Mouse (Mus musculus) forebrain, embryonic 14.5 days (tissue): Measurements from ENCODE around the gene Tas2r104. TPM values are rescaled to one million over a fixed set of nuclear protein-coding genes. Genes with fewer than 3 reads are reported as not detected.

Experiments
- ATAC-seq: fragments of 200-750 bp; cut with Nextera tagmentation; 2 replicates; pipeline ENCODE4 v1.8.0; 2017; ENCODE audit warnings: mild to moderate bottlenecking, moderate library complexity
- DNase-seq: peaks from one replicate; pipeline ENCODE4 v3.0.0-alpha.2; 2015; ENCODE audit warnings: low spot score
- H3K27ac ChIP-seq: fragments of 300-500 bp; sonication (generic); 2 replicates; pipeline ENCODE4 v1.5.1; 2014; ENCODE audit warnings: low read depth, mild to moderate bottlenecking, control low read depth, low read length, moderate library complexity
- H3K27me3 ChIP-seq: fragments of 300-500 bp; sonication (generic); replicated peaks from 2 replicates; pipeline ENCODE4 v1.6.1; 2014; ENCODE audit warnings: low read length, control low read depth, mixed read lengths; ENCODE audit not compliant: control insufficient read depth, insufficient read depth
- H3K36me3 ChIP-seq: fragments of 300-500 bp; sonication (generic); 2 replicates; pipeline ENCODE4 v1.6.1; 2014; ENCODE audit warnings: low read length, control low read depth; ENCODE audit not compliant: control insufficient read depth, insufficient read depth
- H3K4me1 ChIP-seq: fragments of 300-500 bp; sonication (generic); 2 replicates; pipeline ENCODE4 v1.6.1; 2014; ENCODE audit warnings: antibody characterized with exemption, low read length, control low read depth; ENCODE audit not compliant: control insufficient read depth, insufficient read depth
- H3K4me2 ChIP-seq: fragments of 300-500 bp; sonication (generic); 2 replicates; pipeline ENCODE4 v1.6.1; 2014; ENCODE audit warnings: mild to moderate bottlenecking, control low read depth, low read length
- H3K4me3 ChIP-seq: fragments of 300-500 bp; sonication (generic); 2 replicates; pipeline ENCODE4 v1.5.1; 2014; ENCODE audit warnings: low read depth, low read length, control low read depth
- H3K9ac ChIP-seq: fragments of 300-500 bp; sonication (generic); 2 replicates; pipeline ENCODE4 v1.6.1; 2014; ENCODE audit warnings: mild to moderate bottlenecking, low read length, control low read depth, moderate library complexity
- H3K9me3 ChIP-seq: fragments of 300-500 bp; sonication (generic); replicated peaks from 2 replicates; pipeline ENCODE4 v1.6.1; 2016; ENCODE audit warnings: low read length, control low read depth, mixed read lengths; ENCODE audit not compliant: control insufficient read depth
- whole genome bisulfite sequencing: fragments of 180-500 bp; shearing (Covaris S2); extraction: QIAGEN DNeasy Blood & Tissue Kit; methylation state at CpG from one replicate; pipeline ENCODE4 v1.1.7; 2014; 5-methylcytosine and 5-hydroxymethylcytosine counted together
- polyA plus RNA-seq: library from polyadenylated mRNA; unstranded; fragments of >200 nt; fragmentation: Nextera tagmentation; extraction: Ambion mirVana; gene quantifications from 2 replicates; pipeline ENCODE4 v1.2.1, GENCODE M21; 2014

The Tas2r104 gene
- not detected in 2 replicates for polyA plus RNA-seq

DNA sequence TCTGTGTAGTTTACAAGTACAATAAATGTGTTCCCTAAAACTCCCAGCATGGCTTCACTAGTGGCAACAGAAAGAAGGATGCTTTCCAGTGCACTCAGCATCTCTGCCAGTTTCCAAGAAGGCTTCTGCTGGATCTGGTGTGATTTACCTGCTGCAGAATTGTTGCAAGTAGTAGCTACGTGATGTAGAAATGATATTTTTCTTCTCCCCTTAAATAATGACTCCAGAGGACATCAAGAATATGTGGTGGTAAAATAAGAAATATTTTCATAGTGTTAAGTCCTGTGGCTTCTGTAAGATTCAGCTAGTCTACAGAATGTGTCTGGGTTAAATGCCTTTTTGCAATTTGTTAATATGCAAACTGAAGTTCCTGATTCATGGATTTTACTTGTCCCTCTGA is at the start of gene Tas2r104:
Gene Tas2r104 (minus strand): TSS at position 101 of the 400 bp plus-strand sequence.
- no peak within 1 kb of the TSS for H3K9ac ChIP-seq
- no peak within 1 kb of the TSS for H3K4me3 ChIP-seq
- H3K4me1 ChIP-seq, result no peaks in the 10 kb centered on the region
- ATAC-seq (no peak), DNase-seq (no peak)
- 0 out of 2 replicates have a peak, but pooled peaks cover 2% of the 10 kb centered on the region for H3K9me3 ChIP-seq
- no peak within 1 kb of the TSS for H3K27ac ChIP-seq
- H3K27me3 ChIP-seq, result no peaks in the 10 kb centered on the region
- 80% methylated on average over 1 of the region's 1 CpGs for WGBS
- H3K4me2 ChIP-seq, result no peak within 1 kb of the TSS
- H3K36me3 ChIP-seq, result no peaks in the 10 kb centered on the region

DNA sequence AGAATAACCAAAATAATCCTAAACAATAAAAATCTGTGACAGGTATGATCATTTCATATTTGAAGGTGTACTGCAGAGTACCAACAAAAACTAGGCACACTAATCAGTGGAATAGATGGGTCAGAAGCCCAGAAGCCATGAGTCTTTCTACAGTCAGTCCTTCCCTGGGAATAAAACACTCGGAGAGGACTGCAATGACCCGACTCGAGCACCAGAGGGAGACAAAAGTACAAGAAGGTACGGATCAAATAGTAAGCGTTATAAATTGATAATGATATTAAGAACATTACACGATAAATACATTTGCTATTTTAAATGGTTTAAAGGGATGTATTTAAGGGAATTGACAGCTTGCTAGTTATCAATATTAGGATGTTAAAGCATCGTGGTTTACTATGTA is 27.3 kb upstream of the Tas2r104 start:
- no peak for ATAC-seq
- 0 out of 2 replicates have a peak, but pooled peaks cover 12% of the 10 kb centered on the region for H3K9me3 ChIP-seq
- H3K9ac ChIP-seq, result no peak overlapping the region
- H3K4me2 ChIP-seq, result no peak overlapping the region
- no peaks in the 10 kb centered on the region for H3K4me1 ChIP-seq
- no peak overlapping the region for H3K4me3 ChIP-seq
- H3K36me3 ChIP-seq, result no peaks in the 10 kb centered on the region
- WGBS, result 48% methylated on average over 7 of the region's 7 CpGs
- no peaks in the 10 kb centered on the region for H3K27me3 ChIP-seq
- no peak for DNase-seq
- H3K27ac ChIP-seq, result no peak overlapping the region

DNA sequence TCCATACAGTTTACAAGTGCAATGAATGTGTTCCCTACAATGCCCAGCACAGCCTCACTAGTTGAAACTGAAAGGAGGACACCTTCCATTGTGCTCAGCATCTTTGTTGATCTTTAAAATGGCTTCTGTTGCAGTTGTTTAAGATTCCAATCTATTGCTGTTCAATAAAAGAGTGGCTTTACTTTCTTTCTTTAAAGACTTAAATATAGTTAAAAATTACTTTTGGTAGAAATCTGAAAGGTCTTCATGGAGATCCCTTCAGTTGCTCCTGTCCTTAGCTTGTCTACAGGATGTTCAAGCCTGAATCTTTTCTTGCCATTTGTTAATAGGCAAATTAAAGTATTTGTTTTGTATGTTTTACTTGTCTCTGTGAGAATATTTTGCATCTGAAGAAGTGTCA is 4.4 kb upstream of the Tas2r104 start, which contains the start of gene Tas2r114:
Gene Tas2r114 (minus strand): TSS at position 101 of the 400 bp plus-strand sequence.
- 0 out of 2 replicates have a peak, but pooled peaks cover 2% of the 10 kb centered on the region for H3K9me3 ChIP-seq
- no peaks in the 10 kb centered on the region for H3K4me1 ChIP-seq
- ATAC-seq, result no peak
- H3K36me3 ChIP-seq, result no peaks in the 10 kb centered on the region
- H3K27ac ChIP-seq, result no peak within 1 kb of the TSS
- DNase-seq, result no peak
- H3K4me2 ChIP-seq, result no peak within 1 kb of the TSS
- no peaks in the 10 kb centered on the region for H3K27me3 ChIP-seq
- H3K4me3 ChIP-seq, result no peak within 1 kb of the TSS
- no peak within 1 kb of the TSS for H3K9ac ChIP-seq

DNA sequence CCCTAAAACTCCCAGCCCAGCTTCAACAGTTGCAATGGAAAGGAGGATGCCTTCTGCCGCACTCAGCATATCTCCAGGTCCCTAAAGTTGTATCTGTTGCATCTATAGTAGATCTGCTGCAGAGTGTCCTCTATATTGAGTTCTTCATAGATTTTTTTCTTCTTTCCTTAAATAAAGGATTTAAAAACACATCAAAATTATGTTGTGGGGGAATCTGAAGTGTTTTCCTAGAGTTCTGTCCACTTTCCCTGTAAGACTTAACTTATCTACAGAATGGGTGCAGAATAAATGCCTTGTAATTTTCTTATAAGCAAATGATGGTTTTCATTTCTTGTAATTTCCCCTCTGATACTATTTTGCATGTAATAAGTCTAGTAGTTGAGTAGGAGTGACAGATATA is 1.9 kb upstream of the Tas2r104 start, which contains the start of gene Tas2r105:
Gene Tas2r105 (minus strand): TSS at position 101 of the 400 bp plus-strand sequence.
- no peak within 1 kb of the TSS for H3K4me2 ChIP-seq
- WGBS, result 78% methylated on average over 1 of the region's 1 CpGs
- no peak for ATAC-seq

DNA sequence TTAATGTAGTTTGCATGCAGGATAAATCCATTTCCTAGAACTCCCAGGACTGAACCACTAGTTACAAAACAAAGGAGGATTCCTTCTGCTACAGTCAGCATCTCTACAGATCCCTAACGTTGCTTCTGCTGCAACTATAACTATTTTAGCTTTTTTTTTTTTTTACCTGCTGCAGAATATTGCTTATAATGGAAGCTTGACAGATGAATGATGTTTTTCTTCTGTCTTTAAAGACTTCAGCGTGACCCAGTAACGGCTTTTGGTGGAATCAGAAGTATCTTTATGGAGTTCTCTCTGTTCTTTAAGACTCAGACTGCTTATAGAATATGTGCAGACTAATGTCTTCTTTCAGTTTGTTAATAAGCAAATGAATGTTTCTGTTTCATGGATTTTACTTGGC is 6.8 kb downstream of the Tas2r104 start, which contains the start of gene Tas2r106:
Gene Tas2r106 (minus strand): TSS at position 101 of the 400 bp plus-strand sequence.
- Histone ChIP-seq H3K9ac (no peak within 1 kb of the TSS), H3K27me3 (no peaks in the 10 kb centered on the region), H3K36me3 (no peaks in the 10 kb centered on the region), H3K4me3 (no peak within 1 kb of the TSS), H3K4me2 (no peak within 1 kb of the TSS), H3K27ac (no peak within 1 kb of the TSS), H3K4me1 (no peaks in the 10 kb centered on the region), H3K9me3 (peaks cover 3% of the 10 kb centered on the region; the same call in 1 of the 2 replicates)
- WGBS, result 77% methylated on average over 3 of the region's 3 CpGs
- ATAC-seq, result no peak
- no peak for DNase-seq

More for the DNA sequence above, 1.9 kb upstream of the Tas2r104 start, which contains the start of gene Tas2r105:
- H3K9ac ChIP-seq, result no peak within 1 kb of the TSS
- no peak within 1 kb of the TSS for H3K27ac ChIP-seq
- no peaks in the 10 kb centered on the region for H3K36me3 ChIP-seq
- no peaks in the 10 kb centered on the region for H3K4me1 ChIP-seq
- no peaks in the 10 kb centered on the region for H3K27me3 ChIP-seq
- 0 out of 2 replicates have a peak, but pooled peaks cover 2% of the 10 kb centered on the region for H3K9me3 ChIP-seq
- no peak within 1 kb of the TSS for H3K4me3 ChIP-seq
- DNase-seq, result no peak

DNA sequence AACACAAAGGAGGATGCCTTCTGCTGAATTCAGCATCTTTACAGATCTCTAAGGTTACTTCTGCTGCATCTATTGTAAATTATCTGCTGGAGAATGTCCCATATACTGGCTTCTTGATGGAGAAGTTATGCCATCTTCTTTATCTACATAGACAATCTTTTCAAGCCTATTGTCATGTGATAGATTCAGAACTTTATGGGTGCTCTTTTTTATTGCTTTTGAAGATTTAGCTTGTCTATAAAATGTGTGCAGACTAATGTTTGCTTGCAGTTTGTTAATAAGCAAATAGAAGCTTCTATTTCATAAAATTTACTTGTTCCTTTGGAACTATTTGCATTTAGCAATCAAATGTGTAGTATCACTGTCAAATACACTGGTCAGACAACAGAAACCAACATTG is 25.5 kb downstream of the Tas2r104 start, which contains the start of gene Tas2r107:
Gene Tas2r107 (minus strand): TSS at position 101 of the 400 bp plus-strand sequence.
- Histone ChIP-seq H3K27ac (no peak within 1 kb of the TSS), H3K9me3 (peaks cover 2% of the 10 kb centered on the region; the same call in 1 of the 2 replicates), H3K4me1 (no peaks in the 10 kb centered on the region), H3K4me2 (no peak within 1 kb of the TSS), H3K4me3 (no peak within 1 kb of the TSS), H3K9ac (no peak within 1 kb of the TSS), H3K27me3 (no peaks in the 10 kb centered on the region), H3K36me3 (no peaks in the 10 kb centered on the region)
- DNase-seq, result no peak
- no peak for ATAC-seq

Other genes with a start within 250 kb of the Tas2r104 start
- gene 5430401F13Rik, start 199.3 kb downstream of the Tas2r104 start, polyA plus RNA-seq, result not detected in 2 replicates
- not detected in 2 replicates for gene Gm6619, start 199.3 kb downstream of the Tas2r104 start, polyA plus RNA-seq
- not detected in 2 replicates for gene Tas2r130, start 54.8 kb downstream of the Tas2r104 start, polyA plus RNA-seq
- gene Tas2r107, start 25.6 kb downstream of the Tas2r104 start, polyA plus RNA-seq, result not detected in 2 replicates
- gene Tas2r106, start 6.9 kb downstream of the Tas2r104 start, polyA plus RNA-seq, result not detected in 2 replicates
- gene Tas2r105, start 1.8 kb upstream of the Tas2r104 start, polyA plus RNA-seq, result not detected in 2 replicates
- not detected in 2 replicates for gene Tas2r114, start 4.3 kb upstream of the Tas2r104 start, polyA plus RNA-seq